Mouse (Mus musculus): ENCODE results near the gene Man1b1.

The Man1b1 gene

DNA sequence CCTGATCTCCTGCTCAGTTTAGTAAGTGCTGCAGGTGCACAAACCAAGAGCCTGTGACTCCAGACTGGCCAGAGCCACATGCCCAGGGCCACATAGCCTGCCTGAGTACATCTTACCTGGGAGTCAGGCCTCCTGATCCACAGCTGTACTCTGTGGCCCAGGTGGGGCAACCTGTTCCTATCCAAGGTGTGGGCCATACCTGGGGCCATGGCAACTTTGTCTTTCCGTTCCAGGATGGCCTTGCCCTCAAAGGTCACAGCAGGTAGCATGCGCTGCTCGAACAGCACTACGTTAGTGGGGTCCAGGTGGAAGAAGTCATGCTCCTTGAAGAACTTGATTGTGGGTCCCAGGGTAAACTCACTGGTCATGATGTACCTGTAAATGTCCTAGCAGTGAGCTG lies 32.2 kb downstream of the Man1b1 start:
- DNase-seq (ENCODE audit: low read depth, low spot score), result no peak

DNA sequence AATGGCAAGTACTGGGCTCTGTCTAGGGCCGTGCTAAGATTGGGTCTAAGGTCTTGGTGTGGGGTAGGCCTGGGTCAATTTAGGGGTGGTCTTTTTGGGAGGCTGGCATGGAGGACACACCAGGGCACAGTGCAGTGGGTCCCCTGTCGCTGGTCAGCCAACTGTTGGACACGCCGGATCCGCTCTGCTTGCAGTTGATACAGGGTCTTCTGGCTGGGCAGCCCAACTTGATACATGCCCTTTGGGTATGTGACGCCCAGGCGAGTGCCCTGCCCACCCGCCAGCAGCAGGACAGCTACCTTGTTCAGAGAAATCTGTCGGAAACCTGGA lies 32.6 kb downstream of the Man1b1 start:
- no peak for DNase-seq (ENCODE audit: low read depth, low spot score)

DNA sequence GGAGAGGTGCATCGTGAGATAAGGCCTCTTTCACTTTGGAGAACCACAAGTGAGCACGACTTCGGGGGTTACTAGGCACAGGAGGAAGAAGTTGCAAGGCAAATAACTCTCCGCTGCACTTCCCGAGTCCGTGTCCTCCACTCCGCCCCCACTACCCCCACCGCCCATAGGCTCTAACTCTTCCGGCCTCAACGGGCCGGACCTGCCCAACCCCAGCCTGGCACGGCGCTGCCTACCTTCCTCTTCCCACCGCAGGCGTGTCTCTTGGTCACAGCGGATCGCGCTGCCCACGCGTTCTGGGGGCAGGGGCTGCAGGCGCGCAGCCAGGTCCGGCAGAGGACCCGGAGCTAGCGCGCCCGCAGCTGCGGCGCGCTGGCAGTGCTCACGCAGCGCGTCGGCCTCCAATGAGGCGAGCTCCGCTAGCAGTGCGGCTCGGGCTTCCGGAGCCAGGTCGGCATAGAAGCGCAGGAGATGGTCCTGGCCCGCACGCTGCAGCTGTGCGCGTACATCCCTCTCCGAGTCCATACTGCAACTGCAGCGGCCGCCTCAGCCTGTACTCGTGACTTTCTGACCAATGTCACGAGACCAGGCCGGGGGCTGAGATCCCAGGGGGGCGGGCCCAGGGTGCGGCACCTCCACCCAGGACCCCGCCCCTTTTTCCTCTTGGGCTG lies 33.1 kb downstream of the Man1b1 start, which contains the start of gene Uap1l1:
Gene Uap1l1 (minus strand): TSS at position 592 of the 671 bp plus-strand sequence.
- DNase-seq (ENCODE audit: low read depth, low spot score), result peak; percentile 36

DNA sequence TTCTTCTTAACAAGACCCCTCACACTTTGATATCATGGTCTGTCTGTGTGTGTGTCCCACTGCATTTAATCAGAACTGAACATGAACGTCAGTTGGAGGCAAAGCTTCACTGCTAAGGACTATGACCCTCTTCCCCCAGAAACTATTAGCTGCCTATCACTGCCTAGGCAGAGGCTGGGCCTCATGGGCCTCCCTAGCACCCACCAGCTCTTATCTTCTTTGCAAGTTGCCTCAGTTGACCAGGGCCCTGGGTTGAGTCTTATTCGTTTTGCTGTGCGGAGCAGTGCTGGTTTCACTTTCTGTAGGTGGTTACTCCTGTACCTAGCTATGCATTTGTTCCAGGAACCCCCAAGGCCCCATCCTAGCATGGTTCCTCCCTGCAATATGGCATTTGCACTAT lies 37.9 kb downstream of the Man1b1 start:
- no peak for DNase-seq (ENCODE audit: low read depth, low spot score)

GRCm38 (mm10) chr2:25371764-25372643 lies 39.9 kb downstream of the Man1b1 start, which contains the start of gene Sapcd2:
TSS of gene Sapcd2 (plus strand) at chr2:25372321.
- DNase-seq (ENCODE audit: low read depth, low spot score), result peak; percentile 76

DNA sequence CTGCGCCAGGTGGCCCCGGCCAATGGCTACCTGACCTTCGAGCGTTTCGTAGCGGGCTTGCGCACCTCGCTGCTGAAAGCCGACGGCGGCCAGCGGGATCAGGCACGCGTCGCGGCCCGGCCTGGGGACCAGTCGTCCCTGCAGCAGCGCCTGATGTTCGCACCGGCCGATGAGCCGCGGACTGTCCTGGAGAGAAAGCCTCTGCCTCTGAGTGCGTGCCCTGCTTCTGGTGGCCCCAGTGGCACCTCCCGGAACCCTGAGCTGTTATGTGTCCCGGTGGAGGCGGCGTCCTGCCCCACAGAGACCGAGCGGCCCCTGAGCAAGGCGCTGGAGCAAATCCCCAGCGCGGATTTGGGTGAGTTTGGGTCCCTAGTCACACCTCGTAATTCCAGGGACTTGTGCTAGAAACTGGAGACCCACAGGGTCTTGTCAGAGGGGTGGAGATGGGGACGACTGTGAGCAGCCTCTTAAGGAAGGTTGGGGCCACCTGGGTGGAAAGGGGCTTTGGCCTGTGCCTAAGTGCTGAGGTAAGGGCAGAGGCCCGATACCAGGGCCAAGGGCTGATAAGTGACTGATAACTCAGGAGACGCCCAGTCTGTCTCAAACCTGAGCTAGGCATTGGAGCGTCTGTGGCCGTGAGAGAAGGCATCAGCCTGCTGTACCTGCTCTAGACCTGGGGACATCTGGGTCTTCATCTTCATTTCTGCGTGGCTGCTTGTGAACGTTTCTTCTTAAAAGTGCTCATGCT lies 40.7 kb downstream of the Man1b1 start:
- DNase-seq (ENCODE audit: low read depth, low spot score), result no peak

DNA sequence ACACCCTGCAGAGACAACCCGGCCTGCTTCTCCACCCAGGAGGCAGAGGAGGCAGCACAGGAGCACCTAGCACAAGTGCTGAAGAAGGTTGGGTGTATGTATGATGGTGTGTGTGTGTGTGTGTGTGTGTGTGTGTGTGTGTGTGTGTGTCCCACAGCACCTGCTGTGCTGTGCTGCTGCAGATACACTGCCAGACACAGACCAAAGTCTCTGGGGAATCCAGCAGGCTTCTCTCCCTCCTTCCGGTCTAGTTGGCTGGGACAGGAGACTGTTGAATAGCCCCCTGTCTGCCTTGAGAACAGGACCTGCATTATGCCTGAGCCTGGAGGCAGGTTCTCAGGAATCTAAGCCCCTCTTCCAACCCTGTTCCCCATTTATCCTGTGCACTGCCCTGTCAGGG lies 41.3 kb downstream of the Man1b1 start:
- DNase-seq (ENCODE audit: low read depth, low spot score), result no peak

DNA sequence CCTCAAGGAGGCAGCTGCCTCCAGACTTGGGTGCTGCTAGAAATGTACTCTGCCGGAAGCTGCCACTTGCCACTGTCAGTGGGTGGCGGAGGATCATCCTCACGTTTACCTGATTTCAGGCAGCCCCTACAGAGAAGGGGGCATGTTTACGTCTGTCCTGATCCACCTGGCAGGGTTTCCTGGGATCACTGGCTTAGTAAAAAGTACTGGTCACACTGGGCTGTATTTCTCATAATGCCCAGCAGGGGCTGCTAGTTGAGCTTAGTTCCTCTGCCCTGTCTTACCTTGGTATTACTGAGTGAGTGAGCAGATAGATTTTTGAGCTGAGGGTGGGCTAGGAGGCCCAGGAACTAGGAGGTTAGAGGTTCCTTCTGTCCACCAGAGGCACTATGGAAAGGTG lies 44.5 kb downstream of the Man1b1 start:
- DNase-seq (ENCODE audit: low read depth, low spot score), result no peak

- DNase-seq (ENCODE audit: low read depth, low spot score), result no peak
Observed at GRCm38 (mm10) chr2:25384492-25384891, 52.4 kb downstream of the Man1b1 start.

DNA sequence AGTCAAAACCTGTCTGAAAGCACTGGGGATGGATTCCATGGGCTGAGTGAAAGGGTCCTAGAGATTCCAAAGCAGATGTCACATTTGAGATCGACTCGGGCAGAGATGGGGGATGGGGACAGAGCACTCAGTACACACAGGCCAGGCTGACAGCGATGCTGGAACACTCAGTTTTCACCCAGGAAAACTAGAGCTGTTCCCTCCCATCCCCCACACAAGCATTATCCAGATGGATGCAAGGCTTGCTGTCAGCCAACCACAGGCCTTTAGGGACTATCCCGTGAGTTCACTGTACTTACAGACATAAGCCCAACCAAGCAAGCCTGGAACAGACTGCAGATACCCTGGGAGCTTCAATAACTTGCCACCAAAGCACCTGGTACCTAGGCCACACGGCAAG lies 59.1 kb downstream of the Man1b1 start:
- DNase-seq (ENCODE audit: low read depth, low spot score), result no peak

- no peak for DNase-seq (ENCODE audit: low read depth, low spot score)
Observed at GRCm38 (mm10) chr2:25394281-25395221, 62.4 kb downstream of the Man1b1 start.

- DNase-seq (ENCODE audit: low read depth, low spot score), result no peak
Observed at GRCm38 (mm10) chr2:25395721-25396596, 63.8 kb downstream of the Man1b1 start, which contains the start of gene Entpd2. TSS of gene Entpd2 (plus strand) at chr2:25395874.

- no peak for DNase-seq (ENCODE audit: low read depth, low spot score)
Observed at GRCm38 (mm10) chr2:25396597-25396983, 64.5 kb downstream of the Man1b1 start.

DNA sequence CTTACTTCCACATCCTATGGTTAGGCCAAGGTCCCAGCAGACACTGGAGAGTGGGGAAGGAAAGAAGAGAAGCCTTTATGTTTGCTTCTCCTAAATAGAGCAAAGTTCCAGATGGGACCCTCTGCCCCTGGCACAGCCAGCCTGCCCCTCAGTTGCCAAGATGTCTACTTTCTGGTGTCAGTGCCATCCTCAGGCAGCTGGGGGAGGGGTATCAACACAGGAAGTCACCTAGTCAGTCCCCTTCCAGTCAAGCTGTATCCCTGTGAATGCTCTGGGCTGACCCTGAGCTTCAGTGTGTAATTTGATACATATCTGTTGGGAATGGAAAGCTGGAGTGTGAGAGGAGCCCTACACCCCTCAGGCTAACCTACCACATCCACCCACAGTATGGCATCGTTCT lies 64.9 kb downstream of the Man1b1 start:
- no peak for DNase-seq (ENCODE audit: low read depth, low spot score)

GRCm38 (mm10) chr2:25398065-25398464 lies 65.9 kb downstream of the Man1b1 start:
- no peak for DNase-seq (ENCODE audit: low read depth, low spot score)

DNA sequence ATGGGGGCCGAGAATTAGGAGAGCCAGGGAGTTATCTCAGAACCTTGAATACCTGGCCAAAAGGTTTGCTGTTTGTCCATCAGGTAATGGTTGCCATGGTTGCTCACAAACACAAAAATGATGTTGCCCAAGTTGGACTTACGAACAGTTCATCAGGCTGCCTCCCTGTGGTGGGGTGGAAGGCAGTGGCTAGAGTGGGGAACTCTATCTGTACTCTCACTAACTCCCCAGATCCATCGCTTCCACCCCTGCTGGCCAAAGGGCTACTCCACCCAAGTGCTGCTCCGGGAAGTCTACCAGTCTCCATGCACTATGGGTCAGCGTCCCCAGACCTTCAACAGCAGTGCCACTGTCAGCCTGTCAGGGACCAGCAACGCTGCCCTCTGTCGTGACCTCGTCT lies 66.9 kb downstream of the Man1b1 start, which contains the start of gene Npdc1:
Gene Npdc1 (plus strand): TSS at position 301 of the 400 bp plus-strand sequence.
- DNase-seq (ENCODE audit: low read depth, low spot score), result no peak

- DNase-seq (ENCODE audit: low read depth, low spot score), result no peak
Observed at GRCm38 (mm10) chr2:25400291-25400690, 68.2 kb downstream of the Man1b1 start.

- peak; percentile 38 for DNase-seq (ENCODE audit: low read depth, low spot score)
Observed at GRCm38 (mm10) chr2:25400764-25401163, 68.6 kb downstream of the Man1b1 start.

Data from retina, postnatal 7 days (tissue).